Mouse (Mus musculus): ENCODE measurements around the gene Srsf2.
"Not testable (repeated sequence)": the region's sequence is repeated elsewhere in the genome, so short reads cannot be mapped to it uniquely, and the experiment has no call there.

Gene Srsf2

DNA sequence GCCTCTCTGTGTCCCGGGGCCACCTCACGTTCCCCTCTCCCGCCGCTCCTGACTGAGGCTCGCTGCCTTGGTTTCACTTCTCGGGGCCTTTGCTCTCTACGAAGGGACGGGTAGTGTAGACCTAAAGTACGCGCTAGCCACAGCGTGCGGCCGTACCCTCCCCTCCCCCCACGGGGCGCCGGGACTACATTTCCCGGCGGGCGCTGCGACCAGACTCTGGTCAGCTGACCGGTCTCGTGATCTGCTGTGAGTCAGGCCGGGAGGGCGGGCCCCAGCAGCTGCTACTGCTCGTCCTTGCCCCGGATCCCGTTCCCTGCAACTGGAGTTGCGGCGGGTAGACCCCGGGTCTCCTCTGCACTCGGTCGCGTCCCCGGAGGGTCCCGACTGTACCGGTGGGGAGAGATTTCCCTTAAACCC, 626 bp upstream of the Srsf2 start:
- DNase-seq (ENCODE audit: extremely low read depth, low read depth): peak; percentile 78

DNA sequence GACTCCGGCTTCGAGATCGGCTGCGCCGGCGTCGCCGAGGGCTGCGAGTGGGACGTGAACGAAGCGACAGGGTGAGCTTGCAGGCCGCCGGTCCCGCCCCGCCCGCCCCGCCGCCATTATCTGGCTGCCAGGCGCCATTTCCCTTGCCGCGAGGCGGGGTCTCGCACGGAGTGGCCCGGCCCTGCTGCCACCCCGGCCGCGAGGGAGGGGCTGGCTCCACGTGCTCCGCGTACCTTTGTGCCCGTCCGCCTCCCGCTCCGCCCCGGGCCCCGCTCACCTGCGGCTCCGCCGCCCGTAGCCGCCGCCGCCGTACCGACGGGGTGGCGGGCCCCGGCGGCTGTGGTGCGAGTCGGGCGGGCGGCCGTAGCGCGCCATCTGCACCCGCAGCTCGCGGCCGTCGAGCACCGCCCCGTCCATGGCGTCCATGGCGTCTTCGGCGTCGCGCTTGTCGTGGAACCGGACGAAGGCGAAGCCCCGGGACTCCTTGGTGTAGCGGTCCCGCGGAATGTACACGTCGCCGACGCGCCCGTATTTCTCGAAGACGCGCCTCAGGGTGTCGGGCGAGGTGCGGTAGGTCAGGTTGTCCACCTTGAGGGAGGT, 503 bp downstream of the Srsf2 start, which contains the start of gene Mfsd11:
Mfsd11 (plus strand) TSS at position 150 of the 600 bp plus-strand sequence.
- DNase-seq (ENCODE audit: extremely low read depth, low read depth): no peak

DNA sequence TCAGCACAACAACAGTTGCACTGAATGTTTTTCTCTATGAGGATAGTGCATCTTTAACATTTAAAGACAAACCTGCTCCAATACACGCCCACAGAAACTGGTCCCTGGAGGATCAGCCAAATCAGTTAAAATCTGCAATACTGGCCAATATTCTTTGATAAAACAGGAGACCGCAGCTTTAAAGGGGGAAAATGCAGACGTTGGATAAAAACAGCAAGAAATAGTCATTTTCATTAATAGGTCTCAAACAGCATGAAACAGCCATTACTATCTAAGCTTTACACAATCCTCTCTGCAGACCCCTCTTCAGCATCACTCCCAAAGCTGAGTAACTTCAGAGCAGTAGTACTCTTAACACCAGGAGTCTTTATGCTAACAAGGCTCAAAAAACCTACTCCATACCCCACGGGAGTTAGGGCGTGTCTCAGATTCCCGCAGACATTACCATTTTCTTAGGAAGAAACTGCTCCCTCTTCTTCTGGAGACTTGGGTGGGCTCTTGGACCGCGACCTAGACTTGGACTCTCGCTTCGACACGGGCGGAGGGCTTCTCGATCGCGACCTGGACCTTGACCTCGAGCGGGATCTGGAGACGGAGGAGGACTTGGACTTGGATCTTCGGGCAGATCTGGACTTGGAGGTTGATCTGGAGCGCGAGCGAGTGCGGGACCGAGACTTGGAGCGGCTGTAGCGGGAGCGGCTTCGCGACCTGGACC, 1.2 kb downstream of the Srsf2 start:
- DNase-seq (ENCODE audit: extremely low read depth, low read depth): no peak

DNA sequence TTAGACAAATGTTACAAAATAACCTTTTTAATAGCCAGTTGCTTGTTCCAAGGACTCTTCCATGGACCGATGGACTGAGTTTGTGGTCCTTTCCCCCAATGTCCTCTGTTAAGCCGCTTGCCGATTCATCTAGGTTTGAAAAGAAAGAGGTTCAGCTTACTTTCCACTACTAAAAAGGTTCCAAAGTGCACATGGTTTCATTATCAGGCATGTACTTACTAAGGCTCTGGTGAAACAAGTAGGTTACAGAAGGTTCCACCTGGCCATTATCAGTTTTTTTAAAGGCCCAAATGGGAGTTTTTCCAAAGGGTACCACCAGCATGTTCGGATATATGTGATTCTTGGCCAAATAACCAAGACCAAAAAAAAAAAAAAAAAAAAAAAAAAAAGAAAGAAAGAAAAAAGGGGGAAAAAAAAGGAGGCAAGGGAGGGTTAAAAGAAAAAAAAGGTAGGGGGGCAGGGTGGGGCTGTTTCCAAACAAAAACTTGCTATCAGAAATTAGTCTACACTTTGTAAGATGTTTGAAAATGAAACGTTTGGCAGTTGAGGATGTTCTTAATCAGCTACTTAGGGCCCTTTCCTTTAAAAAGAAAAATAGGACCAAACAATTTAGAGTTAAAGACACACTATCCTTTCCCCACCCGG, 1.9 kb downstream of the Srsf2 start:
- DNase-seq (ENCODE audit: extremely low read depth, low read depth): no peak

DNA sequence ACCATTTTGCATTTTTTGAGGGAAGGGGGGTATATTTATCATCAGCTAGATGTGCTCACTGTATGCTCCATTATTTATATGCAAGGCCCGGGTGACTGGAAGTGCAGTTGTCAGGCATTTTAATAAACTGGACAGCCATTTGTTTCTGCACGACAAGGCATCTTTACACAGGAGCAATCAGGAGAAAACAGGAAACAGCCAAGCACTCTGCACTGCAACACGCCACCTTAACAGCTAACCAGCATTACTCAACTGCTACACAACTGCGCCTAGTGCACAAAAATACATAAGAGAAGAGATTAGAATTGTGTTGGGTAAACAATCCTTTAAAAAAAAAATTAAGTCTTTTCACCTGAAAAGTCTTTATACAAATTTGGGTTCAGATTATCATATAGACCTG, 2.8 kb downstream of the Srsf2 start:
- no peak for DNase-seq (ENCODE audit: extremely low read depth, low read depth)

DNA sequence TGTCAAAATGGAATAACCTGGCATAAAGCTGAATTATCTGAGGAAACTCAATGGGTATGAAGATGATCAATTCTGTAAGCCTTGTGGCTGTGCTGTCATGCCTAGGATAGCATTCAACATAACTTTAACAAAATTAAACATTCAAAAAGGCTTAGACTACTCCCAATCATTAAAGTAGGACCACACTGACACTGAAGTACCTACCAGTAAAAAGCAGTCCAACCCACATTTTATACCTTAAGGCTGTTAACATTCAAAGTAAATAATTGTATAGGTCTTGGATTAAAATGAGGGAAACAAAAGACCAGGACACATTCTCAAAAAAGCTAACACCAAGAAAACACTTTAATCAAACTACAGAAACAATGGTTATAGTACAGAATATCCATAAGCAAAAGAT, 3.3 kb downstream of the Srsf2 start:
- no peak for DNase-seq (ENCODE audit: extremely low read depth, low read depth)

- not testable (repeated sequence) for DNase-seq (ENCODE audit: extremely low read depth, low read depth)
These were observed 4.1 kb downstream of the Srsf2 start for GRCm38 (mm10) chr11:116848877-116849178.

DNA sequence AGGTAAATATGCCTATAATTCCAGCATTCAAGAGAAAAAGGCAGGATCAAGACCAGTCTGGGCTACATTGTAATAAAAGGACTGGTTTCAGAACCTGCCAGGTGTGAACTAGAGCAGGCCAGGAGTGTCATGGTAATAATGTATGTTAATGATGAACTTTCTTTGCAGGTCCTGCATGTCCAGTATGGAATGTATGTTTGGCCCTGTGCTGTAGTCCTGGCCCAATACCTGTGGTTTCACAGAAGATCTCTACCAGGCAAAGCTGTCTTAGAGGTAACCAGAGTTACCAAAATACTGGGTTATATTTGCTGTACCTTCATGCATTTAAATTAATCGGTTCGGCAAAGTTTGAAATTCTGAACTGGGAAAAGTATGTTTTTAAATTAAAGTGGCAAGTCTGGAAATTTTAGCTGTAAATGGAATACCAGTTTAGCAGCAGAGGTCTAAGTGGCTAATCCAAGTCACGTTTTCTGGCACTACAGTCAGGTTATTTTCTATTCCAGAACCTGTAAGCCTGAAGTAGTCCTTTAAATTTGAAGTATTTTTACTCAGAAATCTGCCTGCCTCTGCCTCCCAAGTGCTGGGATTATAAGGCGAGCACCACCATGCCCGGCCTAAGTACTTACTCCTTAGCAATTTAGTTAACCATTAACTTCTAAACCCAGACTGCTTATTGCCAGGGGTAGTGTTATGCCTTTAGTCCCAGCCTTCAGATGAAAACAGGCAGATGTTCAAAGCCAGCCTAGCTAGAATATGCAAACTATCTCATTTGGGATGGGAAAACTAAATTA, 4.6 kb downstream of the Srsf2 start:
- no peak for DNase-seq (ENCODE audit: extremely low read depth, low read depth)

- no peak for DNase-seq (ENCODE audit: extremely low read depth, low read depth)
These were observed 5.5 kb downstream of the Srsf2 start for GRCm38 (mm10) chr11:116847187-116848085.

- no peak for DNase-seq (ENCODE audit: extremely low read depth, low read depth)
These were observed 6.2 kb downstream of the Srsf2 start for GRCm38 (mm10) chr11:116846593-116847181.

DNA sequence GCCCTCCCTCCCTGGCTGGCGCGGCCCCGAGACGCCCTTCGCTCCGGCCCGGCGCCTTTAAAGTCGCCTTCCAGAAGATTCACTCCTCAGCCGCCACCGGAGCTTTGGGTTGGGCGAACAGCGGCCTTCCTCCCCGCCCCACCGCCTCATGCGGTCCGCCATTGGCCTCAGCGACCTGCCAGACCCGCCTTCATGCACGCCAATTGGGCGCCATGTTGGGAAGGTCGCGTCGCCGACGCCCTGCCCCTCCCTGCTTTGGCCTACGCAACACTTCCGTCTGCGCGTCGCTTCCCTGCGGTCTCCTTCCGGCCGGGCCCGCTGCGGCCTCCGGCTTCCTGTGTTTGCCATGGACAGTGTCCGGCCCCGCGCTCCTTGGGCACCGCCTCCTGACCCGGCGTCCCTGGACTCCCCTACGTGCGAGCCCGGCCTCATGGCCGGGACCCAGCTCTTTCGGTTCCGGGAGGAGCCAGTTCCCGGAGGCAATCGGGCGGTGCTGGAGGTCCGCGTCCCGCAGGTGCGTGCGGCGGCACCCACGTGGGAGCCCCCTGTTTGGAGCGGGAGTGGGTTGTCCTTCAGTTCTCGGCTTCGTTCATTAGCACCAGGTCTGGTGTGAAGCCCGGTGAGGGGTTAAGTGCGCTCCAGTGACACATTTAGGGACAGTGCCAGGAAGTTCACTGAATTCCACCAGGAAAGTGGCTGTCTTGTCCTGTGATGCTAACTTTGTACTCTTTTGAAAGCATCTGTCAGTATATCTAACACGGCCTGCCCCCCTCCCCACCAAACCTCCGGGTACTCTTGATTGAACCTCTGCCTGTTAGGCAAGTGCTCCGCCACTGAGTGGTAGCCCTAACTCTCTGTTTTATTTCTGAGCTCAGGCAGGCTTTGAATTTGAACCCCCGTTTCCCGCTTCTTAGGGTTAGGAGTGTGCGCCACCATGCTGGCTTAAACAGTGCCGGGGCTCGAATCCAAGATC, 9.3 kb downstream of the Srsf2 start, which contains the start of the genes Mettl23 and Jmjd6:
Mettl23 (plus strand) TSS at position 18 of the 973 bp plus-strand sequence.
Jmjd6 (minus strand) TSS at position 189 of the 973 bp plus-strand sequence.
- DNase-seq (ENCODE audit: extremely low read depth, low read depth): peak; percentile 90

GRCm38 (mm10) chr11:116842531-116843260, 10.2 kb downstream of the Srsf2 start:
- DNase-seq (ENCODE audit: extremely low read depth, low read depth): no peak

DNA sequence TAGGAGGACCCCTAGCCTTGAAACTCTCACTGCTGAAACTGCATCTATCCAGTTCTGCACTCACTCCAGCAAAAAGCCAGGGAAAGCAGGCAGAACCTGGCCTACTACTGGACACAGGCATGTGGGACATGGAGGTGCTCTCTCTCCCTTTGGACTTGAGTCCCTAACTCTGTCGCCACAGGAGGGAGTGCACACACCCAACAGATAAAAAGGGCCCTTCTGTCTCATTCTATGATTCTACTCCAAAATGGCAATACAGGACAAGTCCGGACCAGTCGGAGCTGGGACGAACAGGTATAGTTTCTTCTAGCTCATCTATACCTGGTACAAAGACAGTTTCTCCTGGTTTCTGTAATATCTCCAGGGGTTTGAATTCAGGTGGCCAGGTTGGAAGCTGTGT, 12.1 kb downstream of the Srsf2 start:
- no peak for DNase-seq (ENCODE audit: extremely low read depth, low read depth)

- DNase-seq (ENCODE audit: extremely low read depth, low read depth): no peak
These were observed 13.3 kb downstream of the Srsf2 start for GRCm38 (mm10) chr11:116839601-116840000.

DNA sequence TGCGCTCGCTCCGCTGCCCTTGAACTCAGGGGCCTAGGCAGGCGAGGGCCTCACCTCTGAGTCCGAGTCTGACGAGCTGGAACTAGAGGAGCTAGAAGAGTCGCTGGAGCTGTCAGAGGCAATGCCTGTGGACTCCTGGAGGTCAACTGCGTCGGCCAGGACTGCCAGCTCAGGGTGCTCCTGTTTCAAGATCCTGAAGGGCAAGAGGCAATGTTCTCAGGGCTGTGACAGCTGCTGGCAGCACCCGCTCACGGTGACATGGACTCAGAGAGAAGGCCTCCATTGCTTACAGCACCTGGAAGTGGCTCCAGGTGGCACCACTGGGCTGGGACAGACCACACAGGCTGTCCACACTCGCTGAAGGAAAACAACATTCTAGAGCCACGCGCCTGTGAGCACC, 14.0 kb downstream of the Srsf2 start:
- DNase-seq (ENCODE audit: extremely low read depth, low read depth): no peak

DNA sequence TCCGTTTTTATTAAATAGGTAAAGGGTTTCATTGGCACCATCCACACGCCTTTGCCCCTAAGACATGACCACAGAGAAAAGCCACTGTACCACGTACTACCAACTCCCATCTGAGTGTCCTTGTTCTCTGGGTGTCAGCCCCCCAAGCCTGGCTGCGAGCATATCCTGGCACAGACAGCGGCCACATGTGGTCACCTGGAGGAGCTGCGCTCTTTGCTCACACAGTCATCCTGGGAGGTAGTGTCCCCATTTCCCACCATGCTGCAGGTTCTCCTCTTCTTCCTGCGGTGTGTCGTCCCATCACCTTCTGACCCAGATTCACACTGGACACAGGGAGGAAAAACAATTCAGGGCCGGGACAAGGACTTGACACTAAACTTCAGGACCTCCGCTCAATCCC, 15.5 kb downstream of the Srsf2 start:
- DNase-seq (ENCODE audit: extremely low read depth, low read depth): no peak

- DNase-seq (ENCODE audit: extremely low read depth, low read depth): no peak
These were observed 16.6 kb downstream of the Srsf2 start for GRCm38 (mm10) chr11:116836283-116836682.

DNA sequence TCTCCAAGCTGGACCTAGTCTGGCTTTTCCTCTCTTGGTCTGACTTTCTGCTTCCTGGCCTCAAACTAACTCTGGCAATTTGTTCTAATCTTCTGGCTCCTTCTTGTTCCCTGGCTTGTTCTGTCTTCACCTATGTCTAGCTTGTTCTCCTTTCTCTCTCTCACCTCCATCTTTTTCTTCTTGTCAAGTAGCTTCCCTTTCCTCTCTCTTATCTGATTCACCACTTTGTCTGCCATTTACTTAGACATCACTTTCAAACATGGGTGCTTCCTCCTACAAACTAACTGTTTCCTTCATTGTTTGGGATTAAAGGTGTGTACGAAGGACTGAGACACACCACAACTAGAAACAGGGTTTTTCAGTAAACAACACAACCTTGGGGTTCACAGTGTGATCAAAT, 17.9 kb downstream of the Srsf2 start:
- DNase-seq (ENCODE audit: extremely low read depth, low read depth): no peak
